Mouse (Mus musculus): ENCODE measurements at regions not wholly inside any gene's neighbourhood (a gene's known extent, or its start where the extent isn't known, plus 50 kb on each side); places are given as distances from the start of the nearest gene placed in this dataset.

- DNase-seq (ENCODE audit: low spot score) = no peak
These were observed 191.7 kb upstream of the Tnp1 start for GRCm38 (mm10) chr1:73207421-73207820.

- DNase-seq (ENCODE audit: low spot score) = no peak
These were observed 190.1 kb upstream of the Tnp1 start for GRCm38 (mm10) chr1:73205788-73206187.

- no peak for DNase-seq (ENCODE audit: low spot score)
These were observed 184.4 kb upstream of the Tnp1 start for GRCm38 (mm10) chr1:73200112-73200511.

GRCm38 (mm10) chr1:73190832-73191231 lies 175.1 kb upstream of the Tnp1 start:
- DNase-seq (ENCODE audit: low spot score) = no peak

GRCm38 (mm10) chr1:73188796-73189195 lies 173.1 kb upstream of the Tnp1 start:
- no peak for DNase-seq (ENCODE audit: low spot score)

- no peak for DNase-seq (ENCODE audit: low spot score)
These were observed 168.8 kb upstream of the Tnp1 start for GRCm38 (mm10) chr1:73184477-73184876.

- DNase-seq (ENCODE audit: low spot score) = no peak
These were observed 163.1 kb upstream of the Tnp1 start for GRCm38 (mm10) chr1:73178810-73179209.

GRCm38 (mm10) chr1:73177076-73177475 lies 161.4 kb upstream of the Tnp1 start:
- no peak for DNase-seq (ENCODE audit: low spot score)

- DNase-seq (ENCODE audit: low spot score) = no peak
These were observed 154.9 kb upstream of the Tnp1 start for GRCm38 (mm10) chr1:73170668-73171008.

- no peak for DNase-seq (ENCODE audit: low spot score)
These were observed 154.4 kb upstream of the Tnp1 start for GRCm38 (mm10) chr1:73169929-73170667.

GRCm38 (mm10) chr1:73169077-73169869 lies 153.6 kb upstream of the Tnp1 start:
- DNase-seq (ENCODE audit: low spot score) = no peak

- no peak for DNase-seq (ENCODE audit: low spot score)
These were observed 144.5 kb upstream of the Tnp1 start for GRCm38 (mm10) chr1:73160199-73160598.

- DNase-seq (ENCODE audit: low spot score) = no peak
These were observed 143.8 kb upstream of the Tnp1 start for GRCm38 (mm10) chr1:73159405-73159976.

GRCm38 (mm10) chr1:73153438-73154097 lies 137.9 kb upstream of the Tnp1 start:
- no peak for DNase-seq (ENCODE audit: low spot score)

- DNase-seq (ENCODE audit: low spot score) = no peak
These were observed 134.2 kb upstream of the Tnp1 start for GRCm38 (mm10) chr1:73149926-73150325.

- DNase-seq (ENCODE audit: low spot score) = no peak
These were observed 127.1 kb upstream of the Tnp1 start for GRCm38 (mm10) chr1:73142845-73143244.

- no peak for DNase-seq (ENCODE audit: low spot score)
These were observed 125.0 kb upstream of the Tnp1 start for GRCm38 (mm10) chr1:73140557-73141345.

- DNase-seq (ENCODE audit: low spot score) = no peak
These were observed 114.6 kb upstream of the Tnp1 start for GRCm38 (mm10) chr1:73130215-73130861.

GRCm38 (mm10) chr1:73123012-73123411 lies 107.3 kb upstream of the Tnp1 start:
- no peak for DNase-seq (ENCODE audit: low spot score)

GRCm38 (mm10) chr1:73118661-73119060 lies 103.0 kb upstream of the Tnp1 start:
- DNase-seq (ENCODE audit: low spot score) = no peak

- no peak for DNase-seq (ENCODE audit: low spot score)
These were observed 100.8 kb upstream of the Tnp1 start for GRCm38 (mm10) chr1:73116526-73116925.
